Mouse (Mus musculus) MEL (cell line): ENCODE data around the gene Ano6. TPM values are rescaled to one million over a fixed set of nuclear protein-coding genes. Genes with fewer than 3 reads are reported as not detected.

Source experiments
- DNase-seq: peaks from one replicate; pipeline ENCODE4 v3.0.0; 2011; ENCODE audit warnings: low read depth, low spot score
- H3K27ac ChIP-seq: 2 replicates; pipeline ENCODE4 v1.5.1; 2012; ENCODE audit warnings: low read depth, mild to moderate bottlenecking, control low read depth, low read length, moderate library complexity; ENCODE audit not compliant: control insufficient read depth
- H3K27me3 ChIP-seq, 2 experiments: fragments of 150-350 bp in 1 of 2; sonication (generic) in 1 of 2; 2 replicates each; pipeline ENCODE4 v1.6.1; 2012; ENCODE audit warnings: low read length in 2 of 2, mild to moderate bottlenecking in 2 of 2, improper control_type of control experiment in 1 of 2, moderate library complexity in 1 of 2; ENCODE audit not compliant: insufficient read depth in 2 of 2, control insufficient read depth in 1 of 2
- H3K36me3 ChIP-seq, 2 experiments: 2 replicates each; pipeline ENCODE4 v1.6.1; 2012 to 2014; ENCODE audit warnings: low read length in 2 of 2, improper control_type of control experiment in 1 of 2, inconsistent platforms in 1 of 2, mild to moderate bottlenecking in 1 of 2; ENCODE audit not compliant: insufficient read depth in 2 of 2, control insufficient read depth in 1 of 2
- H3K4me1 ChIP-seq, 2 experiments: fragments of 150-350 bp in 1 of 2; sonication (generic) in 1 of 2; 2 replicates each; pipeline ENCODE4 v1.6.1; 2012; ENCODE audit warnings: low read length in 2 of 2, improper control_type of control experiment in 1 of 2, mild to moderate bottlenecking in 1 of 2; ENCODE audit not compliant: insufficient read depth in 2 of 2, control insufficient read depth in 1 of 2
- H3K4me3 ChIP-seq, 2 experiments: fragments of 150-350 bp in 1 of 2; sonication (generic) in 1 of 2; 2 replicates each; pipeline ENCODE4 v1.5.1; 2012; ENCODE audit warnings: low read depth in 2 of 2, low read length in 2 of 2, mild to moderate bottlenecking in 2 of 2, moderate library complexity in 2 of 2, control low read depth in 1 of 2, improper control_type of control experiment in 1 of 2; ENCODE audit not compliant: control insufficient read depth in 1 of 2, insufficient read depth in 1 of 2
- H3K79me2 ChIP-seq: 2 replicates; pipeline ENCODE4 v1.6.1; 2012; ENCODE audit warnings: mild to moderate bottlenecking, low read length, moderate library complexity; ENCODE audit not compliant: control insufficient read depth, poor library complexity, insufficient read depth
- H3K9ac ChIP-seq: 2 replicates; pipeline ENCODE4 v1.6.1; 2012; ENCODE audit warnings: low read depth, mild to moderate bottlenecking, control low read depth, low read length, moderate library complexity; ENCODE audit not compliant: control insufficient read depth, poor library complexity, severe bottlenecking
- H3K9me3 ChIP-seq: fragments of 150-350 bp; sonication (generic); replicated peaks from 2 replicates; pipeline ENCODE4 v1.6.1; 2012; ENCODE audit warnings: mild to moderate bottlenecking, low read length, improper control_type of control experiment, moderate library complexity; ENCODE audit not compliant: insufficient read depth
- CHD2 ChIP-seq: IDR thresholded peaks from 2 replicates; pipeline ENCODE4 v1.6.1; 2011; ENCODE audit warnings: low read length, improper control_type of control experiment
- CTCF ChIP-seq, 3 experiments: IDR thresholded peaks in 2 of 3; conservative IDR thresholded peaks in 1 of 3; 2 replicates each; pipeline ENCODE4 v1.5.1; 2011 to 2012; ENCODE audit warnings: low read length in 3 of 3, low read depth in 2 of 3, mild to moderate bottlenecking in 2 of 3, improper control_type of control experiment in 1 of 3, inconsistent platforms in 1 of 3, mixed read lengths in 1 of 3, moderate library complexity in 1 of 3; ENCODE audit not compliant: control insufficient read depth in 1 of 3, insufficient read depth in 1 of 3, poor library complexity in 1 of 3, severe bottlenecking in 1 of 3
- ELF1 ChIP-seq: IDR thresholded peaks from 2 replicates; pipeline ENCODE4 v1.6.1; 2014; ENCODE audit warnings: low read depth, mild to moderate bottlenecking, inconsistent platforms, low read length, improper control_type of control experiment, moderate library complexity
- EP300 ChIP-seq, 2 experiments: IDR thresholded peaks; 2 replicates each; pipeline ENCODE4 v1.6.1; 2011; ENCODE audit warnings: improper control_type of control experiment in 2 of 2, low read length in 2 of 2, low read depth in 1 of 2, mild to moderate bottlenecking in 1 of 2
- GABPA ChIP-seq: IDR thresholded peaks from 2 replicates; pipeline ENCODE4 v1.6.1; 2012; ENCODE audit warnings: low read depth, mild to moderate bottlenecking, inconsistent platforms, low read length, improper control_type of control experiment, moderate library complexity
- GATA1 ChIP-seq: IDR thresholded peaks from 2 replicates; pipeline ENCODE4 v1.6.1; 2011; ENCODE audit warnings: low read depth, low read length, improper control_type of control experiment
- KAT2A ChIP-seq: conservative IDR thresholded peaks from 2 replicates; pipeline ENCODE4 v1.6.1; 2012; ENCODE audit warnings: low read depth, low read length, improper control_type of control experiment, inconsistent platforms
- MAZ ChIP-seq: IDR thresholded peaks from 2 replicates; pipeline ENCODE4 v1.6.1; 2012; ENCODE audit warnings: low read depth, mild to moderate bottlenecking, inconsistent platforms, low read length, improper control_type of control experiment
- MEF2A ChIP-seq: IDR thresholded peaks from 2 replicates; pipeline ENCODE4 v1.6.1; 2014; ENCODE audit warnings: low read depth, mild to moderate bottlenecking, inconsistent platforms, low read length, improper control_type of control experiment; ENCODE audit not compliant: poor library complexity, insufficient replicate concordance, severe bottlenecking; ENCODE audit errors: extremely low read depth
- MXI1 ChIP-seq: IDR thresholded peaks from 2 replicates; pipeline ENCODE4 v1.6.1; 2011; ENCODE audit warnings: mild to moderate bottlenecking, low read depth, low read length, improper control_type of control experiment
- NELFE ChIP-seq: IDR thresholded peaks from 2 replicates; pipeline ENCODE4 v1.6.1; 2011; ENCODE audit warnings: low read depth, low read length, improper control_type of control experiment
- NRF1 ChIP-seq: IDR thresholded peaks from 2 replicates; pipeline ENCODE4 v1.6.1; 2014; ENCODE audit warnings: low read depth, mild to moderate bottlenecking, inconsistent platforms, low read length, improper control_type of control experiment, moderate library complexity; ENCODE audit not compliant: poor library complexity, insufficient read depth, severe bottlenecking
- RAD21 ChIP-seq: IDR thresholded peaks from 2 replicates; pipeline ENCODE4 v1.6.1; 2011; ENCODE audit warnings: mild to moderate bottlenecking, low read depth, low read length, improper control_type of control experiment
- SMC3 ChIP-seq: IDR thresholded peaks from 2 replicates; pipeline ENCODE4 v1.6.1; 2011; ENCODE audit warnings: low read depth, low read length, improper control_type of control experiment
- TBP ChIP-seq: IDR thresholded peaks from 2 replicates; pipeline ENCODE4 v1.8.0; 2011; ENCODE audit warnings: low read depth, low read length, improper control_type of control experiment
- USF1 ChIP-seq: IDR thresholded peaks from 2 replicates; pipeline ENCODE4 v1.6.1; 2014; ENCODE audit warnings: low read depth, mild to moderate bottlenecking, inconsistent platforms, low read length, improper control_type of control experiment, moderate library complexity
- USF2 ChIP-seq, 2 experiments: IDR thresholded peaks; 2 replicates each; pipeline ENCODE4 v1.6.1; 2011 to 2012; ENCODE audit warnings: improper control_type of control experiment in 2 of 2, low read length in 2 of 2, borderline replicate concordance in 1 of 2, inconsistent platforms in 1 of 2, low read depth in 1 of 2, mild to moderate bottlenecking in 1 of 2; ENCODE audit not compliant: insufficient read depth in 1 of 2
- polyA plus RNA-seq, 2 experiments: library from polyadenylated mRNA; stranded (reverse) in 1 of 2; unstranded in 1 of 2; fragments of >175 nt in 1 of 2; fragments of >200 nt in 1 of 2; gene quantifications; 2 replicates each; pipeline versions ENCODE4 v1.2.1 to v1.2.4; 2012; ENCODE audit warnings: low replicate concordance in 2 of 2, low read depth in 1 of 2; ENCODE audit not compliant: insufficient read length in 2 of 2, insufficient read depth in 1 of 2, missing spikeins in 1 of 2
- total RNA-seq: library from RNA; depleted of rRNA; stranded (reverse); fragments of 300-350 nt; gene quantifications from 2 replicates; pipeline ENCODE4 v1.2.3, GENCODE M21; 2012

Gene Ano6
- total and polyA plus RNA-seq, 3 experiments, result 54.8 to 66.6 (median 61.4) TPM

- TF ChIP-seq EP300 (IDR thresholded peaks at IDR 0.05; ENCODE audit: low read depth in 1 of 2, low read length in 2 of 2) (peak; percentile 87 to 89), MXI1 (peak; percentile 92), TBP (0 out of 2 replicates have a peak, but pooled peaks have one; percentile 17), CTCF (IDR thresholded peaks at IDR 0.05 in 2 of 3, conservative IDR thresholded peaks at IDR 0.05 in 1 of 3; ENCODE audit: control insufficient read depth in 1 of 3, insufficient read depth in 1 of 3, low read depth in 2 of 3, low read length in 3 of 3, poor library complexity in 1 of 3, severe bottlenecking in 1 of 3) (no peak), CHD2 (peak; percentile 56), MEF2A (no peak)
- TF ChIP-seq, all 39 proteins: peak for 17
These were observed 59.9 kb downstream of the Ano6 start (continued) for GRCm38 (mm10) chr15:95850546-95850945.

- peak; percentile 37 for DNase-seq
- no peak overlapping the region for H3K27ac ChIP-seq
- no peaks in the 10 kb centered on the region for H3K27me3 ChIP-seq
- peaks cover 0 to 9% of the 10 kb centered on the region in 2 experiments; a peak in 2 of 4 replicates for H3K4me1 ChIP-seq
- H3K36me3 ChIP-seq, result peaks cover 5 to 17% of the 10 kb centered on the region in 2 experiments
- no peak overlapping the region for H3K4me3 ChIP-seq
- H3K9ac ChIP-seq, result no peak overlapping the region
- H3K79me2 ChIP-seq, result peaks cover 60% of the 10 kb centered on the region
- no peaks in the 10 kb centered on the region for H3K9me3 ChIP-seq
- TF ChIP-seq EP300 (IDR thresholded peaks at IDR 0.05; ENCODE audit: low read depth in 1 of 2, low read length in 2 of 2) (no peak), RAD21 (peak; percentile 2; the same call in 1 of the 2 replicates), SMC3 (peak; percentile 47), CTCF (IDR thresholded peaks at IDR 0.05 in 2 of 3, conservative IDR thresholded peaks at IDR 0.05 in 1 of 3; ENCODE audit: control insufficient read depth in 1 of 3, insufficient read depth in 1 of 3, low read depth in 2 of 3, low read length in 3 of 3, poor library complexity in 1 of 3, severe bottlenecking in 1 of 3) (peak; percentile 19 to 35 (median 33); a peak in 5 of 6 replicates)
- TF ChIP-seq, all 39 proteins: peak for 3
These were observed 64.6 kb downstream of the Ano6 start for GRCm38 (mm10) chr15:95855051-95855844.

- no peak overlapping the region for H3K4me3 ChIP-seq
- no peak for DNase-seq
- TF ChIP-seq NELFE (no peak), NRF1 (no peak), SMC3 (no peak), GABPA (no peak), USF2 (IDR thresholded peaks at IDR 0.05; ENCODE audit: borderline replicate concordance in 1 of 2, insufficient read depth in 1 of 2, low read depth in 1 of 2, low read length in 2 of 2) (no peak), GATA1 (no peak), TBP (no peak), ELF1 (no peak), USF1 (no peak), MAZ (no peak), KAT2A (no peak)
- TF ChIP-seq, all 39 proteins: peak for 0
- no peak overlapping the region for H3K27ac ChIP-seq
- no peak overlapping the region for H3K9ac ChIP-seq
- no peaks in the 10 kb centered on the region for H3K9me3 ChIP-seq
- H3K27me3 ChIP-seq, result no peaks in the 10 kb centered on the region
- H3K4me1 ChIP-seq, result peaks cover 0 to 7% of the 10 kb centered on the region in 2 experiments; a peak in 2 of 4 replicates
- peaks cover 64% of the 10 kb centered on the region for H3K79me2 ChIP-seq
- H3K36me3 ChIP-seq, result peaks cover 7 to 10% of the 10 kb centered on the region in 2 experiments
These were observed 65.3 kb downstream of the Ano6 start for GRCm38 (mm10) chr15:95855953-95856352.
